Mouse (Mus musculus): ENCODE measurements at regions not wholly inside any gene's neighbourhood (a gene's known extent, or its start where the extent isn't known, plus 50 kb on each side); places are given as distances from the start of the nearest gene placed in this dataset.

DNA sequence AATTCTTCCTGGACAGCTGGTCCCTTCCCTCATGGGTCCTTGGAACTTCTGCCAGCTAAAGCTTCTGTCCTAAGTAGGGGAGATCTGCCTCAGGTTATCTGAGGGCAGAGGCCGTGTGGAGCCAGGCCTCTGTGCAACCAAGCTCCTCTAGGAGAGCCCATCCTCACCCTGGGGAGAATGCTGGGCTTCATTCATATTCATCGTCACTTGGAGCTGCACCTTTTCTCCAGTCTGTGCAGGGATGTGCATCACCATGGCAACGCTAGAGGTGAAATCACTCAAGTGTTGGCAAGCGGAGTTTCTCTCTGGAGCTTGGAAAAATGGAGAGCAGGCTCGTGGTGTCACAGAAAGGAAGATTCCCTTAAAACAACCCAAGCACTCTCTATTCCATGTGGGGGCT lies 155.5 kb upstream of the Ppp2r3a start:
- TF ChIP-seq CTCF (IDR thresholded peaks at IDR 0.05; ENCODE audit: borderline replicate concordance, control insufficient read depth, extremely low read depth, insufficient read depth, low read length, poor library complexity), result no peak
- no peak for TF ChIP-seq POLR2A (IDR thresholded peaks at IDR 0.05; ENCODE audit: control insufficient read depth, extremely low read depth, insufficient read depth, low read length, poor library complexity)

Data from thymus, adult 2 months (tissue).